Mouse (Mus musculus): ENCODE data around the gene Med22.
A peak's percentile ranks its signal among the peaks of the same experiment; 100 is the strongest.

Gene Med22

GRCm38 (mm10) chr2:26910124-26910993 is at the start of gene Med22, which contains the start of gene Rpl7a:
TSS of gene Med22 (minus strand) at chr2:26910677.
TSS of gene Rpl7a (plus strand) at chr2:26910764.
- peak; percentile 100 for DNase-seq

GRCm38 (mm10) chr2:26957488-26957859 is 47.0 kb upstream of the Med22 start:
- peak; percentile 21 for DNase-seq

GRCm38 (mm10) chr2:26956811-26957487 is 46.5 kb upstream of the Med22 start:
- peak; percentile 12 for DNase-seq

- DNase-seq: no peak
Observed at GRCm38 (mm10) chr2:26954735-26955395, 44.4 kb upstream of the Med22 start.

- DNase-seq: no peak
Observed at GRCm38 (mm10) chr2:26952866-26953265, 42.4 kb upstream of the Med22 start.

GRCm38 (mm10) chr2:26952193-26952592 is 41.7 kb upstream of the Med22 start:
- DNase-seq: no peak

- DNase-seq: no peak
Observed at GRCm38 (mm10) chr2:26951346-26951905, 40.9 kb upstream of the Med22 start.

- no peak for DNase-seq
Observed at GRCm38 (mm10) chr2:26950411-26950810, 39.9 kb upstream of the Med22 start.

- DNase-seq: no peak
Observed at GRCm38 (mm10) chr2:26943253-26943652, 32.8 kb upstream of the Med22 start.

- no peak for DNase-seq
Observed at GRCm38 (mm10) chr2:26941539-26941938, 31.1 kb upstream of the Med22 start.

GRCm38 (mm10) chr2:26936425-26936824 is 25.9 kb upstream of the Med22 start:
- no peak for DNase-seq

- no peak for DNase-seq
Observed at GRCm38 (mm10) chr2:26935286-26935685, 24.8 kb upstream of the Med22 start.

- DNase-seq: peak; percentile 98
Observed at GRCm38 (mm10) chr2:26933304-26934055, 23.0 kb upstream of the Med22 start, which contains the start of the genes Surf4 and Stkld1. TSS of gene Surf4 (minus strand) at chr2:26933928. TSS of gene Stkld1 (plus strand) at chr2:26934047.

- DNase-seq: peak; percentile 69
Observed at GRCm38 (mm10) chr2:26932473-26933303, 22.2 kb upstream of the Med22 start.

- peak; percentile 74 for DNase-seq
Observed at GRCm38 (mm10) chr2:26930390-26930789, 19.9 kb upstream of the Med22 start.

GRCm38 (mm10) chr2:26927745-26928476 is 17.4 kb upstream of the Med22 start:
- DNase-seq: no peak

GRCm38 (mm10) chr2:26921784-26922183 is 11.3 kb upstream of the Med22 start:
- DNase-seq: no peak

GRCm38 (mm10) chr2:26920190-26920855 is 9.8 kb upstream of the Med22 start:
- DNase-seq: peak; percentile 48

GRCm38 (mm10) chr2:26919684-26920083 is 9.2 kb upstream of the Med22 start:
- DNase-seq: no peak

GRCm38 (mm10) chr2:26916738-26917137 is 6.3 kb upstream of the Med22 start:
- no peak for DNase-seq
